Mouse (Mus musculus) hindbrain, postnatal 0 days (tissue): ENCODE data around the gene Gemin7. TPM values are rescaled to one million over a fixed set of nuclear protein-coding genes. Genes with fewer than 3 reads are reported as not detected.

Source experiments
- ATAC-seq: fragments of 200-750 bp; cut with Nextera tagmentation; 2 replicates; pipeline ENCODE4 v1.8.0; 2017; ENCODE audit warnings: mild to moderate bottlenecking, moderate TSS enrichment, moderate library complexity
- DNase-seq: peaks from one replicate; pipeline ENCODE4 v3.0.0-alpha.2; 2015; ENCODE audit warnings: low spot score
- H3K27ac ChIP-seq: fragments of 300-500 bp; sonication (generic); 2 replicates; pipeline ENCODE4 v1.5.1; 2014; ENCODE audit warnings: mild to moderate bottlenecking
- H3K27me3 ChIP-seq: fragments of 300-500 bp; sonication (generic); 2 replicates; pipeline ENCODE4 v1.6.1; 2014; ENCODE audit warnings: low read length, mixed read lengths; ENCODE audit not compliant: insufficient read depth
- H3K36me3 ChIP-seq: fragments of 300-500 bp; sonication (generic); 2 replicates; pipeline ENCODE4 v1.6.1; 2014; ENCODE audit warnings: low read length, mixed read lengths; ENCODE audit not compliant: insufficient read depth
- H3K4me1 ChIP-seq: fragments of 300-500 bp; sonication (generic); 2 replicates; pipeline ENCODE4 v1.6.1; 2014; ENCODE audit warnings: antibody characterized with exemption, low read length, mixed read lengths; ENCODE audit not compliant: insufficient read depth
- H3K4me2 ChIP-seq: fragments of 300-500 bp; sonication (generic); 2 replicates; pipeline ENCODE4 v1.6.1; 2014; ENCODE audit warnings: low read depth, mild to moderate bottlenecking, low read length, moderate library complexity, mixed read lengths
- H3K4me3 ChIP-seq: fragments of 300-500 bp; sonication (generic); 2 replicates; pipeline ENCODE4 v1.5.1; 2014; ENCODE audit warnings: low read length
- H3K9ac ChIP-seq: fragments of 300-500 bp; sonication (generic); replicated peaks from 2 replicates; pipeline ENCODE4 v1.6.1; 2014; ENCODE audit warnings: mild to moderate bottlenecking, low read length, moderate library complexity, mixed read lengths
- H3K9me3 ChIP-seq: fragments of 300-500 bp; sonication (generic); 2 replicates; pipeline ENCODE4 v1.6.1; 2016; ENCODE audit warnings: low read length, mixed read lengths
- CTCF ChIP-seq: IDR thresholded peaks from 2 replicates; pipeline ENCODE4 v1.5.1; 2016; ENCODE audit warnings: antibody characterized with exemption, control low read depth, low read depth
- WGBS: fragments of 180-500 bp; shearing (Covaris S2); extraction: QIAGEN DNeasy Blood & Tissue Kit; methylation state at CpG from one replicate; pipeline ENCODE4 v1.1.7; 2014; 5-methylcytosine and 5-hydroxymethylcytosine counted together
- polyA plus RNA-seq: library from polyadenylated mRNA; unstranded; fragments of >200 nt; fragmentation: Nextera tagmentation; extraction: Ambion mirVana; gene quantifications from 2 replicates; pipeline ENCODE4 v1.2.1, GENCODE M21; 2015
- total RNA-seq: library from RNA; depleted of rRNA; stranded (reverse); fragments of >200 nt; gene quantifications from 2 replicates; pipeline ENCODE4 v1.2.3, GENCODE M21; 2014; rRNA removed

The Gemin7 gene
- total RNA-seq (60.0 and 61.7 TPM in 2 replicates), polyA plus RNA-seq (153 and 162 TPM in 2 replicates)

- Histone ChIP-seq H3K4me1 (peaks cover 14% of the 10 kb centered on the region), H3K36me3 (peaks cover 17% of the 10 kb centered on the region; the same call in 1 of the 2 replicates), H3K27ac (no peak within 1 kb of the TSS), H3K9me3 (no peaks in the 10 kb centered on the region), H3K4me3 (peak within 1 kb of the TSS; percentile 35), H3K27me3 (peaks cover 18% of the 10 kb centered on the region), H3K4me2 (peak within 1 kb of the TSS; percentile 67), H3K9ac (peak within 1 kb of the TSS; percentile 30; the same call in 1 of the 2 replicates)
- no peak for TF ChIP-seq CTCF
- ATAC-seq (no peak), DNase-seq (no peak)
- WGBS = 1% methylated on average over 56 of the region's 56 CpGs
Measured at GRCm38 (mm10) chr7:19577141-19577852, at the start of gene Gemin7, which contains the start of gene Zfp296. Gene Gemin7 (minus strand): TSS chr7:19577595. Gene Zfp296 (plus strand): TSS chr7:19577287.

GRCm38 (mm10) chr7:19623433-19623832 lies 46.0 kb upstream of the Gemin7 start:
- H3K9me3 ChIP-seq = no peaks in the 10 kb centered on the region
- no peaks in the 10 kb centered on the region for H3K36me3 ChIP-seq
- 83% methylated on average over 2 of the region's 2 CpGs for WGBS
- H3K4me2 ChIP-seq = no peak overlapping the region
- DNase-seq (no peak), ATAC-seq (no peak)
- H3K4me3 ChIP-seq = no peak overlapping the region
- no peak overlapping the region for H3K27ac ChIP-seq
- no peaks in the 10 kb centered on the region for H3K4me1 ChIP-seq
- no peak for TF ChIP-seq CTCF
- H3K9ac ChIP-seq = no peak overlapping the region
- H3K27me3 ChIP-seq = no peaks in the 10 kb centered on the region

GRCm38 (mm10) chr7:19622241-19622640 lies 44.8 kb upstream of the Gemin7 start:
- Histone ChIP-seq H3K27me3 (no peaks in the 10 kb centered on the region), H3K9ac (no peak overlapping the region), H3K36me3 (no peaks in the 10 kb centered on the region), H3K4me2 (no peak overlapping the region), H3K4me3 (no peak overlapping the region), H3K27ac (no peak overlapping the region), H3K9me3 (no peaks in the 10 kb centered on the region), H3K4me1 (no peaks in the 10 kb centered on the region)
- ATAC-seq (no peak), DNase-seq (no peak)
- 41% methylated on average over 6 of the region's 6 CpGs for WGBS
- TF ChIP-seq CTCF = no peak

GRCm38 (mm10) chr7:19620811-19621210 lies 43.4 kb upstream of the Gemin7 start:
- no peaks in the 10 kb centered on the region for H3K36me3 ChIP-seq
- H3K4me2 ChIP-seq = no peak overlapping the region
- no peak overlapping the region for H3K27ac ChIP-seq
- ATAC-seq (no peak), DNase-seq (no peak)
- 82% methylated on average over 7 of the region's 7 CpGs for WGBS
- no peak overlapping the region for H3K4me3 ChIP-seq
- no peak for TF ChIP-seq CTCF
- no peaks in the 10 kb centered on the region for H3K27me3 ChIP-seq
- H3K9ac ChIP-seq = no peak overlapping the region
- H3K9me3 ChIP-seq = no peaks in the 10 kb centered on the region
- H3K4me1 ChIP-seq = no peaks in the 10 kb centered on the region

GRCm38 (mm10) chr7:19619004-19619801 lies 41.8 kb upstream of the Gemin7 start:
- 8% methylated on average over 35 of the region's 35 CpGs for WGBS
- no peaks in the 10 kb centered on the region for H3K9me3 ChIP-seq
- peak overlapping the region; percentile 38 for H3K4me2 ChIP-seq
- peak overlapping the region; percentile 12; the same call in 1 of the 2 replicates for H3K27ac ChIP-seq
- TF ChIP-seq CTCF = peak; percentile 93
- H3K27me3 ChIP-seq = no peaks in the 10 kb centered on the region
- H3K4me3 ChIP-seq = peak overlapping the region; percentile 19
- 0 out of 2 replicates have a peak, but pooled peaks cover 5% of the 10 kb centered on the region for H3K36me3 ChIP-seq
- H3K9ac ChIP-seq = peak overlapping the region; percentile 26; the same call in 1 of the 2 replicates
- ATAC-seq (peak; percentile 75), DNase-seq (peak; percentile 92)
- H3K4me1 ChIP-seq = no peaks in the 10 kb centered on the region

GRCm38 (mm10) chr7:19615036-19615577 lies 37.7 kb upstream of the Gemin7 start:
- no peak overlapping the region for H3K27ac ChIP-seq
- 0 out of 2 replicates have a peak, but pooled peaks cover 5% of the 10 kb centered on the region for H3K36me3 ChIP-seq
- no peaks in the 10 kb centered on the region for H3K27me3 ChIP-seq
- H3K4me1 ChIP-seq = no peaks in the 10 kb centered on the region
- WGBS = 90% methylated on average over 12 of the region's 12 CpGs
- DNase-seq = no peak
- no peak for ATAC-seq
- no peak for TF ChIP-seq CTCF
- no peaks in the 10 kb centered on the region for H3K9me3 ChIP-seq
- no peak overlapping the region for H3K4me3 ChIP-seq
- H3K4me2 ChIP-seq = no peak overlapping the region
- no peak overlapping the region for H3K9ac ChIP-seq
